Mouse (Mus musculus): Measurements from ENCODE around the gene Fuk.
"Not testable (repeated sequence)": the region's sequence is repeated elsewhere in the genome, so short reads cannot be mapped to it uniquely, and the experiment has no call there.

The Fuk gene

DNA sequence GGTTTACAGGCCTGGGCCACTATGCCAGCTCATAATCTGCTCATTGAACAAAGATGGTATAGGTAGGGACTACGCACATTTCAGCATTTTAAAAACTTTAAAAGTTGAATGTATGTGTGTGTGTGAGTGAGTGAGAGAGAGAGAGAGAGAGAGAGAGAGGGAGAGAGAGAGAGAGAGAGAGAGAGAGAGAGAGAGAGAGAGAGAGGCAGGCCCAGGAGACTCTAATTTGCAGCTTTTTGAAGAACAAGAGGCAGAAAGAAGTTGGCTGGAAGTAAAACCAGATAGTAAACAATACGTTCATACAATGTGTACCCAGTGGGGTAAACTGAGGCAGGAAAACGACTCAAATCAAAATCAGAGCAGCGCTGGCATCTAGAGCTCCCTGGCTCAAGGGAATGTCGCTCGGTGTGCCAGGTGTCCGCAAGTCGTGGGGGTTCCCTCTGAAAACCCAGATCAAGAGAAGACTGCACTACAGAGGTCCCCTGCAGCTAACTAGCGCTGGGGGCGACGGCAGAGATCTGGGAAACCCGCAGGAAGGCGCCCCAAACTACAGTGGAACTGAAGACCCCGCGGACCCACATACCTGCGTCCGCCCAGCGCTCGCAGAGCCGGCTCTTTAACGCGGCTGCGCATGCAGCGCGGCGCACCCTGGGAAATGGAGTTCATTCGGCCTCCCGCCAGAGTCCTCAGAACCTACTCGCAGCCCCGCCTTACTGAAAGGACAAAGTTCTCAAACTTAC is at the start of gene Fuk:
Gene Fuk, minus strand, starts transcription at position 650 of the 740 bp plus-strand sequence.
- DNase-seq (ENCODE audit: low spot score): peak; percentile 82

DNA sequence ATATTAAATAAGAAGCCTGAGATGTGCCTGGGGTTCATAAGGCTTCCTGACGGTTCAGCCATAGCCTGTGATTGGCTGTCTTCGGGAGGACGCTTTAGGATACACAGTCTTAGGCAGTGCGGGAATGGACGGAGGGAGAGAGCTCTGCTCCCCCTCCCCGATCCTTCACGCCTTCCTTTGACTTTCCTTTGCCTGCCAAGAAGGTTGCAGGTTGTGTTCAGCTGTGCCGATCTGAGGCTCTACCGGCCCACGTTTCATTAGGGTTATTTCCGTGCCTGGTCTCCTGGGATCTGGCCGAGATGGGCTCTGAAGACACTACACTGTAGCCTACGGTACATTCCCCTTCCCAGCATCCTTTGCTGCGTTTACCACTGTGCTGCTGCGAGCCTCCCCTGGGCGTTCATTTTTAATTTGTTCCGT is 47.8 kb upstream of the Fuk start:
- peak; percentile 43 for DNase-seq (ENCODE audit: low spot score)

DNA sequence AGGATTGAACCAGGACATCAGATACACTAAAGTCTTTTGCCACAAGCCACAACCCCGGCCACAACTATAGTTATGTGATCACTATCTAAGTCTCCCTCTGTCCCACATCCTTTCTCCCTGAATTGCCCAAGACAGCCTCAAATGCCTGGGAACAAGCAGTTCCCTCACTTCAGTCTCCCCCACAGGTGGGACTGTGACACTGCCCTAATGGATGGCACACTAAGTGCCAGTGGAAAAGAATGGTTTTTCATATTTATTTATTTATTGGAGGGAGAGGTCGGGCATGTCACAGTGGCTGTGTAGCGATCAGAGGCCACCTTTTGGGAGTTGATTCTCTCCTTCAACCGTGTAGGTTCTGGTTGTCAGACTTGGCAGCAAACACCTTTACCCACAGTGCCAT is 43.4 kb upstream of the Fuk start:
- DNase-seq (ENCODE audit: low spot score): no peak

DNA sequence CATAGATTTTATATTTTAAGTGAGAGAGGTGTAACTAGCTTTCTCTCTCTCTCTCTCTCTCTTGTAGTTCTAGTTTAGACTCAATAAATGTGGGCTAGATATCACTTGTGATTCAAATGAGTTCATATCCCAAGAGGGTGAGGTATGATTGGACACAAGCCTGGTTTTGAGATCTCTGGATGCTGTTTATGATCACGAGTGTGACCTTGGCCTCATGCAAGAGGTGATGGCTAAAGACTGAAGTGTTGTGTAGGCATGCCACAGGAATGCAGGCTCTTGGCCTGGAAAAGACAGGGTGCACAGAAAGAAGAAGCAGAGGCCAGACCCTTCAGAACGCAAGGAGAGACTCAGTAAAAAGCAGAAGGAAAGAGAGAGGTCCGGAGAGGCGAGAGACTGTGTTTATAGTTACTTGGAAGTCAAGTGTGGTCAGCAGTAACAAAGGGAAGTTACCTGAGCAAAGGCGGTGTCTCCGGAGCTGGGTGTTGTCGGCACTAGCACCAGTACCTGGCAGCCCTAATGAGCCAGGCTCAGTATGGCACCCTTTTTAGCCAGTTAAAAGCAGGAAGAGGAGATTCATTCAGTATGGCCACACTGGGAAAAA is 42.1 kb upstream of the Fuk start:
- no peak for DNase-seq (ENCODE audit: low spot score)

DNA sequence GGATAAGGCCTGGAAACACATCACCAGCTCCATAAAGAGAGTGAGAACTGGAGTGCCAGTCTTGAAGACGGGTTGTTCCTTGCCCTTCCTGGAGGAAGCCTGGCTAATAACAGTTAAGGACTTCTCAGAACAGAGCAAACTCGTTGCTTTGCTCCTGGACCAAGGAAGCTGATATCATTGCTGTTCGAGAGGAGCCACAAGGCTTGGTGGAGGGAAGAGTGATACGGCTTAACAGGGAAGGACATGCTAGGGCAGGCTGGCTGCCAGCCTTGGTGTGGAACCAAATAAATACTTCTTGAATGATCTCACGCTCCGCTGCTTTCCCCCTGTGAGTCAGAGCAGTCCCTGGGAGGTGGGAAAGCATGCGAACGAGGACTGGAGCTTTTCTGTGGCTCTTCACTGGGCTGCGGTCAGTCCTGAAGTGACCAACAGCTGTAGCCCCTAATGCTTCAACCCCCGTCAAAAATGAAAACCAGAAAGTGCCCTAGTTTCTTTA is 39.2 kb upstream of the Fuk start:
- peak; percentile 86 for DNase-seq (ENCODE audit: low spot score)

DNA sequence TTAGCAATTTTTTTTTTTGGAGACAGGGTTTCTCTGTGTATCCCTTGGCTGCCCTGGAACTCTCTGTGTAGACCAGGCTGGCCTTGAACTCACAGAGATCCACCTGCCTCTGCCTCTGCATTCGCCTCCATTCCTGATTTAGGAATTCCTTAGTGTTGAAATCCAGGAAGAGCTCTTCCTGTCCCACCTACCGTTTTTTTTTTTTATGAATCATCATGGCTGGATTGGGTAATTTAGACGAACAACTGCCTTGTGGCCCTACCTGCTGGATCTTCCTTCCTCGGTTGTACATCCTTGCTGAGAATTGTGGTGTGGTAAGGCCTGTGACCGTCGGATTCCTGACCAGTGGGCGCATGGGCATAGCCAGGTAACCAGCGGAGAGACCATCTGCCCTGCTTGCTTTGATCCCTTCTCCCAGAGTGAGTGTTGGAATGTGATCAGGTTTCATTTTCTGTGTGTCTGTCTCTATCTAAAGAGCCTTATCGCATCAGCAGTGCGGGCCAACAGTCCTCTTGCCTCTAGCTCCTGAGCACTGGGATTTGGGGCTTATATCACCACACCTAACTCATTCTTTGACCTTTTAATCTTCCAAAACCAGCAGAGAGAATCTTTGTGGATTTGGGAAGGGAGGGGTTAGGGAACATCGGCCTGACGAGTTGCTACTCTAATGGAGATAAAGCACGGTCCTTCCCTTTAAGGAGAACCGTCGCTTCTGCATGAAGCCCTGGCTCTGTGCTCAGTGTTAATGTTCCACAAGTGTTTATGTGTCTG is 38.6 kb upstream of the Fuk start:
- no peak for DNase-seq (ENCODE audit: low spot score)

DNA sequence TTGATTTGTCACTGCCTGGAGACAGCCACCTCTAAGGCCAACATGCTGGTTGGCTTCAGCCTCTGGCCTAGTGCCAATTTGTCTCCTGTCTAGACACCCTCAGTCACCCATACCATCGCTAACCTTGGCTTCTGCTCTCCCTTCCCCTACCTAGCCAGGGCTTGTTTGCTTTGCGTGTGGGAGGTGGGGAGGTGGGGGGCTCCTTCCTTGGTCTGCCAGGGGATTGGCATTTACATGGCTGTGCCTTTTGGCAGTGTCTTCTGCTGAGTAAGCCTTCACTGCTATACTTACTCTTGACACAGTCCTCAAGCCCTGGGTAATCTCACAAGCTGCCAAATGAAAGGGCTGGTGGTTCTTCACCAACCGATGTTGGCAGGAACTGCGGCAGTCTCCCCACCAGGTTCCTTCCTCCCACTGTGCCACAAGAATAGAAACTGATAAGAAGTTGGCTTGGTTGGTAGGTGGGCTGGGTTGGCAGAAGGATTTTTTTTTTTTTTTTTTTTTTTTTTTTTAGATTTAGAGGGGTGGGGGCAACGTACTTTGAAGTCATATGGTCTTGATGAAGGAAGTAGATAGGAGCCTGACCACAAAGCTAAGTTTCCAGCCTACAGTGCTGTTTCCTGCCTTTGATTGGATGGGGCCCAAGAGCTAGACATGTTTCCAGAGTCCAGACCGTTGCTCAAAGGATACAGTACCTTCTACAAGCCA is 36.7 kb upstream of the Fuk start:
- DNase-seq (ENCODE audit: low spot score): peak; percentile 80

DNA sequence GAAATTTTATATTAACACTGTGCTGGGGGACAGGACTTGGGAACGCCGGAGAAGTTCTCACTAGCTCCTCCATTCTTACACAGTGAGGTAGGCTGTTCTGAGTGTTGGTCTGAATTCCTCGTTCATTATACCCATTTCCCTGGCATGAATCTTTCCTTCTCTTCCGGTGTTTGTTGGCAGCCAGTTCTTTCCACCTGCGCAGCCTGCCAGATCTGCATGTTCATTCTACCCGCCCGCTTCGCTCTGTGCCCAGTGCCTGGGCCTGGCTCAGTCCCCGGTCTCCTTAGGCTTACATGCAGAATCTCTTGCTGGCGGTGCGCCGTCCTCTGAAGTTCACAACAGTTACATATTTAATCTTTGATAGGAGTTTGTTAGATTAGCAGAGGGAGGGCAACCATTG is 33.9 kb upstream of the Fuk start:
- DNase-seq (ENCODE audit: low spot score): no peak

DNA sequence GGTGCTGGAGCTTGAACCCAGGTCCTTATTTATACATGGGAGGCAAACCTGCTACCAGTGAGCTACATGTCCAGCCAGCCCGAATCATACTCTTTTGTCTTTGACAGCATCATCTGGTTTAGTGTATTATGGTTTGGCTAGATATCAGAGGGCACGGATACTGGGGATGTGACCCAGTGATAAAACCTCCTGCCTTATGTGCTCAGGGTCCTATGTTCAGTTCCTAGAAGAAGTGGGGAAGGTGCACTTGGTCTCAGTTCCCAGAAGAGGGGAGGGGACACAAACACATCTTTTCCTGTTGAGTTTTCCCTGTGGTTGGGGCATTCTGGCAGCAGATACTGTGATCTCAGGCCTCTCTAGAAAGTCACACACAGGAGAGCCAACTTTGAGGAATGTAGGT is 31.0 kb upstream of the Fuk start:
- no peak for DNase-seq (ENCODE audit: low spot score)

DNA sequence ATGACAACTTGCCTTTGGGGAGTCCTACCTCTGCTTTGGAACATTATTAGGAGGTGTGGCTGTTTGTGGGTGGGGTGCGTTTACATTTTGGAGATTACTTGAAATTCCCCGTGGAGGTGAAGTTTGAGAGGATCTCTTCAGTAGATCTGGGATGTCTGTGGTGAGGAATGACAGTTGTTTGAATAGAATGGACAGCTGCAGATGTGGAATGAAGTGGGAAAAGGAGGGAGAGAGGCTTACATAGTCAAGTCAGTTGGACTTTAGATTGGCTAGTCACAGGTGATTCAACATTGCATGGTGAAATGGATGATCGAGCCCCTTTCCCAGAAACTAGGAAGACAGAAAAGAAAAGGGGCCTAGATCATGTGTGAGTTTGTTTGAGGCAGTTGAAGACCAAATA is 30.2 kb upstream of the Fuk start:
- DNase-seq (ENCODE audit: low spot score): no peak

DNA sequence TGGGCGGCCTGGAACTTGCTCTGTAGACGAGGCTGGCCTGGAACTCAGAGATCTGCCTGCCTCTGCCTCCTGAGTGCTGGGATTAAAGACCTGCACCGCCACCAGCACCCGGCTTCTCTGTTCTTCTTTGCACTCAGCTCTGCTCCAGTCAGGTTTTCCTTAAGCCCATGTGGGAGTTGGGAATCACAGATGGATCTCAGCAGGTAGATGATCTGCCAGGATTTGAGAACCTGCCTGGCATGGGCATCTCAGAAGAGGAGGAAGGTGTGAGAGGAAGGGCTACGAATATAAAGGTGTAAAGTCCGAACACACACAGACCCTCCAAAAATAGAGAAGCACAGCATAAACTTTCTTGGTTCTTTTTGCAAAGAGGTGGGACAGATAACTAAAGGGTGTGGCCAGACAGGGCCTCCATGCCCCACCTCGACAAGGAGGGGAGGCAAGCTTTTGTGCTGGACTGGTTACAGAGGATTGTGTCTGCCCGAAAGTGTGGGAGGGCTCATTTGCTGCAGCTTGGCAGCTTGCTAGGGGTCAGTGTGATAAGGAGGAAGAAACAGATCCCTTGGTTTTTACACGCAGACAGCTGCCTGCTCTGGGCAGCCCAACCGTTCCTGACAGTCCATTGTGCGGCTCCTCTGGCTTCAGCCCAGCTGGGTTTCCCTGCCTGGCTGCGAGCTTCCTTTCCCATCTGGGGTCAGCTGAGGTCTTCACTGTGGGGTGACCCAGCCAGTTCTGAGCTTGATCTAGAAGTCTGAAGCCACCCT is 29.1 kb upstream of the Fuk start:
- peak; percentile 86 for DNase-seq (ENCODE audit: low spot score)

DNA sequence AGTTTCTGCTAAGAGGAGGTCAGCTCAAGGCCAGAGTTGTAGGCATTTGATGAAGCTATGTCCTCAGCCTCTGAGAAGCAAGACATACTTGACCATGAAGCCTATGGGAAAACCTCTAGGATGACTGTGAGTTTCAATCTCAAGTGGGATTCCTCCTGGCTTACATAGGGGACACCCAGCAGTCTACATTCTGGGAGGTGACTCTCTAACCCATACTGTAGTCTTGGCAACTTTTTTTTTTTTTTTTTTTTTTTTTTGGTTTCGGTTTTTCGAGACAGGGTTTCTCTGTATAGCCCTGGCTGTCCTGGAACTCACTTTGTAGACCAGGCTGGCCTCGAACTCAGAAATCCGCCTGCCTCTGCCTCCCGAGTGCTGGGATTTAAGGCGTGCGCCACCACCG is 27.4 kb upstream of the Fuk start:
- DNase-seq (ENCODE audit: low spot score): not testable (repeated sequence)

DNA sequence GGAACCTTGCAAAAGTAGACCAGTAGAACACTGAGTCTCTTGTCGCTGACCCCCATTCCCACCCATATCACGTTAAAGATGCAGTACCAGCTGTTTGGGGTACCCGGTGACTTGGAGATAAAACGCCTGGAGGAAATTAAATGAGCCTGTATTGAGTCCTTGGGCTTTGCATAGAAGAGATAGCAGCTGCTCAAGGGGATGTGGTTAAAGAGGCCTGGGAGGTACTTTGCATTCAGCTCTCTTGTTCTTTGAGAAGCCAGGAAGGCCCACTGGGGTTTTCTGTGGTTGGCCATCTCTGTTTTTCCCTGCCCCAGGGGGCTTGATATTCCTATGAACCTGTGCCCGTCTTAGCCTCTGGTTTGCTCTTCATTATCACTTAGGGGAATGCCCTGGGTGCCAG is 26.8 kb upstream of the Fuk start:
- DNase-seq (ENCODE audit: low spot score): no peak

DNA sequence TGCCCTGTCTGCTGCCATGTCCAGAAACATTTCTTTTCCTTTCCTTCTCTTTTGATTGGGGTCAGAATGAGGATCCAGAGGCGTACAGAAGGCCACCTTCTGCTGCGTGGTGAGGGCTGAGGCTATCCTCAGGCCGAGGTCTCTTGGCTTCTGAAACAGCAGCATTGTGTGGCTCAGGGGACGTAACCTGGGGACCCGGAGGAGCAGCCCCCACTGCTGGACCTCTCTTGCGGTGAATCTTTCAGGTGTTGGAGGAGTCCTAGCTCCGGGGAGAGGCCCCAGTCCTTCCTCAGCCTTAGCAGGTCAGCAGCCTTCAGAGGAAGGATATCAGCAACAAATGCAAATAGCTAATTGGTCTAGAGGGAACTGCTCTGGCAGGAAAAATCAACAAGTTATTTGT is 26.1 kb upstream of the Fuk start:
- DNase-seq (ENCODE audit: low spot score): no peak

DNA sequence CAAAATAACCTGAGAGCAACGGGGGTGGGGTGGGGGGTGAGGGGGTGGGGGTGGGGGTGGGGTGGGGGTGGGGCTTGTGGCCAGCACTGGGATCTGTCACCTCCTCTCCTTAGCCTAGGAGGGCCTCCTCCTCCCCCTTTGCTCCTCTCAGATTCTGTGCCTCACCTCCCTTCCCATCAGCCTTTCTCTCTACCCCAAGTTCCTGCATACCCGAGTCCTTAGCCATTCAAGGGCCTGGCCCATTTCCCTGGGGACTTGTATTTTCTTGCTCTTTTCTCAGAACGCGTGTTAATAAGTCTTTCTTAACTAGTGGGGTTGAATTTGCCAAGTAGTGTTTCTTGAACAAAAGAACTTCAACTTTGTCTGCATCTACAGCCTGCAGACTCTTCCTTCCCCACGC is 24.4 kb upstream of the Fuk start:
- no peak for DNase-seq (ENCODE audit: low spot score)

DNA sequence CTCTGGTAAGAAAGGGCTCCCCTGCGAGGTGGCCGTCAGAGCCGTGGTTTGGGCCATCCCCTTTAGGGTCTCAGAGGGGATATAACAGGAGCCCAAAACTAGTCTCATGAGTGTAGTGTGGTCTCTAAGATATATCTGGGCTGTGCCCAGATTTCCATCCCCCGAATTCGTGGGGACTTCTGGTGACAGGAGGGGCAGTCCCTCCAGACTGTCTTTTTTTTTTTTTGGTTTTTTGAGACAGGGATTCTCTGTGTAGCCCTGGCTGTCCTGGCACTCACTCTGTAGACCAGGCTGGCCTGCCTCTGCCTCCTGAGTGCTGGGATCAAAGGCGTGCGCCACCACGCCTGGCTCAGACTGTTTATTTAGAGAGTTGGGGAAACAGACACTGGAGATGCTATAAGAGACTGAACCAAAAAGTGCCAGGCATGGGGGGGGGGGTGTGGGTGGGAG is 23.4 kb upstream of the Fuk start:
- DNase-seq (ENCODE audit: low spot score): no peak

DNA sequence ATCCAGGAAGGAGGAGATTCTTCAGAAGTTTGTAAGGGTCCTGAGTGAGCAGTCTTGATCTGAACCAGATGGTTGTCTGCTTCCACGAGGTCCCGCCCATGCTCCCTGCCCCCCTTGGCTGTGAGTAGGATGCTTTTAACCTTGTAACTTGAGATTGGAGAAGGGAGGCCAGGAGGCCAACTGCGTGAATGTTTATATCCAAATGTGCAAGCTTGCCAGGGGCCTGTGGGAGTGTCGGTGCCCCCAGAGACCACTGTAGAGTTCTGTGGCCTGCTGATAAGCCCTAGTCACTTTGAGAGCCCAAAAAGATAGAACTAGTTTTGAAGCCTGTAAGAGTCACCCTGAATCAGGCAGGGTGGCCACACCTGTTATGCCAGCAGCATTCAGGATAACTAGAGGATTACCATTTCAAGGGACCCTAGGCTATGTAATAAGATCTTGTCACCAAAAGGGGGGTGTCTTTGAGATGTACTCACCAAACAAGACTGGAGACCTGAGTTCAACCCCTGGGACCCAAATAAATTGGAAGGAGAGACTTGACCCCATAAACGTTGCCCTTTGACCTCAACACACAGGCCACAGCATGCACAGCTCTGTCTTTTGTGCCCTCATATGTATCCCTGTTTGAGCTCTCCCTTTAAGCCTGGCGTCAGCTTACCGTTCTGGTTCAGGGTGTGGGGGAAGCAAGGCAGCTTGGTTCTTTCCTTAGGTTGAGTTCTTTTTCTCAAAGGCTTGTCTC is 19.4 kb upstream of the Fuk start:
- no peak for DNase-seq (ENCODE audit: low spot score)

DNA sequence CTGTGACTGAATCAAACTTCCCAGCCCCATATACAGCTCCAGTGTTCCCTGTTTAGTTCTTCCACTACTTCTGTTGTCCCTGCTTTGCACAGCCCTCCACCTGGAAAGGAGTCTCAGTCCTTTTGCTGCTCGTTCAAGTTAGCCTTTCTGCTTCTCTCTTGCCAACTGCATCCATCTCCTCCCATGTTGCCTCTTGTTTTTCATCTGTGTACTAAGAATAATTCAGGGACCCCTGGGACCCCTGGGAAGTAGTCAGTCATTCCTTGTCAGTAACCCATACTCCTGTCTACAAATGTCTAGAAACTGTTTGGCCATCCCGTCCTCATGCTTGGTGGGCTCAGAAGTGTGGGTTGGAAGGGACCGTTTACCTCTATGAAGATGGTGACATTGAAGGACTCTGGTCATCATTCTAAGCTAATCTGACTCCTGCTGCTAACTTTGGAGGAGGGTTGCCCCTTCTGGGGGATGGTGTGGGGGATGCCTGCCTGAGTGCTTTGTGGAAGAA is 18.5 kb upstream of the Fuk start:
- no peak for DNase-seq (ENCODE audit: low spot score)

DNA sequence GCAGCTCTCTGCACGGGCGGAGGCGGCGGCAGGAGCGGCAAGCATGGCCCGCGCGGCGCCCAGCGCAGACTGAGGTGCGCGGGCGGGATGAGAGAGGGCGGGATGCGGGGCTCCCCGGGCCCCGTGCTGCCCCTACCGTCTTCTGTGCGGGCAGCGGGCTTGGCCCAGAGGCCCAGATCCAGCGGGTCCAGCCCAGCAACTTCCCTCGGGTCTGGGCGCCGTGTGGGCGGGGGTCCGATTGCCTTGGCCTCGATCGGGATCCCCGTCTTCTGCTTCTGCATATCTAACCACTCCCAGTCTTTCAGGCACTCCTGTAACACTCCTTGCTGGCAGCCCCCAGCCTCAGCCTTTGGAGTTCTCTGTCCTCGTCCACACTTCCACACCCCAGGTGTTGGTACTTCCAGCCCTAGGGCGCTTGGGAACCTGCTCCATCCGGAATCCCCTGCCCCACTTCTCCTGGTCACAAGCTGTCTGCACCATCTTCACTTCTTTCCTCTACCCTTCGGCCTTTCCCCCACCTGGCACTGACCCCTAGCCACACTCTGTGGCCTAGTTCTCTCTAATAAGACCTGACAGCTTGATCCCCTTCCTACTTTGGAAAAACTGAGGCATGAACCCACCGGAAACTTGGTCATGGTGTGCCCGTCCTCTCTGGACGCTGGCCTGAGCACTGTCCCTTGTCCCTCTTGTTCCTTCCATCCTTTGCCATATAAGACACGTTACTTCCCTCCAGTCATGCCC is 17.9 kb upstream of the Fuk start:
- no peak for DNase-seq (ENCODE audit: low spot score)
